Mouse (Mus musculus) heart, adult 8-10 months (tissue): ENCODE measurements around the gene Pxylp1. TPM values are rescaled to one million over a fixed set of nuclear protein-coding genes. Genes with fewer than 3 reads are reported as not detected.

Source experiments
- total RNA-seq, 4 experiments: library from RNA; stranded (reverse); gene quantifications; 2 replicates each; pipeline ENCODE4 v1.2.4; 2022

Gene Pxylp1
- total RNA-seq, 4 experiments from 2014 or later, result 12.3 to 22.6 (median 17.7) TPM

Other genes with a start within 250 kb of the Pxylp1 start
- gene Zbtb38, start 139.8 kb downstream of the Pxylp1 start, total RNA-seq, result 10 to 100 TPM; 38.8 to 42.4 (median 40.8) TPM
- 1 to 10 TPM; 3.3 to 4.9 (median 4.3) TPM for gene Spsb4, start 126.2 kb upstream of the Pxylp1 start, total RNA-seq
- 10 to 100 TPM; 38.7 to 46.7 (median 40.4) TPM for gene Slc25a36, start 218.5 kb upstream of the Pxylp1 start, total RNA-seq